Mouse (Mus musculus): ENCODE results near the gene Usp44. TPM values are rescaled to one million over a fixed set of nuclear protein-coding genes. Genes with fewer than 3 reads are reported as not detected.
"Not testable (repeated sequence)": the region's sequence is repeated elsewhere in the genome, so short reads cannot be mapped to it uniquely, and the experiment has no call there.

The Usp44 gene
- under 1 TPM; 0.22 to 0.46 TPM for total RNA-seq (2021)
- long read RNA-seq, experiment 1 = 0 reads
- long read RNA-seq, experiment 2 = 0 reads

DNA sequence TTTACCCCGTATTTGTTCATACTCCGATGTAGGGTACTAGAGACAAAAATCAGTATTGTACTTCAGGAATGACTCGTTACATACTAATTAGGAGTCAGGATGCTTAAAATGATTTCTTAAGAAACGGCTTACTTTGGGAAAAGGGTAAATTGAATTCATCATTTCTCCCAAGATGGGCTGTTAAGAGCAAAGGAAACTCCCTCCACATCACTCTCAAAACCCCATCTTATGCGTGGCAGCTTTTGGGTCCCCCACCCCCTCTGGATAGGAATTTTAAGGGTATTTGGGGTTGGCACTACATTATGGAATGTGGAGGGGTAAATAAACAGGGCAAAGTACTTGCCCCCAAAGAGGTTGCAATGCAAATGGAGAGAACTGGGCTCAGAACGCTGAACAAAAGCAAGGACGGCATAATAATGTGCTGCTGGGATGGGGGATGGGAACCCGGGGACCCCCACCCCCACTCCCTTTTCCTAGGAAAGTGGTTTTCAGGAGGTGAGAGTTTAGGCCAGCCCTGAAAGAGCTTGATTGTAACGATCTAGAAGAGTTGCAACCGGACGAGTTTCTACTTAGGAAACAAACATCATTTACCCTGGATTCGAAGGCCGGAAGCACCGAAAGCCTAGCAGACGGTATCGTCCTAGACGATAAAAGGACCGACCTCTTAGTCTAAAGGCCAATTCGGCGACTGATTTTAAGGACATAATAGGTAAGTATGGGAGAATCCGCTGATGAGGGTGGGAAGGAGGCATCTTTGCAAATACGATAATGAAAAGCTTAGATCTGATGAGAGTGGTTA, at the start of gene Usp44:
Usp44 (plus strand) TSS at position 625 of the 799 bp plus-strand sequence.
- no peak for DNase-seq
- intact Hi-C loops (cut with DNase I) = no loop called here

DNA sequence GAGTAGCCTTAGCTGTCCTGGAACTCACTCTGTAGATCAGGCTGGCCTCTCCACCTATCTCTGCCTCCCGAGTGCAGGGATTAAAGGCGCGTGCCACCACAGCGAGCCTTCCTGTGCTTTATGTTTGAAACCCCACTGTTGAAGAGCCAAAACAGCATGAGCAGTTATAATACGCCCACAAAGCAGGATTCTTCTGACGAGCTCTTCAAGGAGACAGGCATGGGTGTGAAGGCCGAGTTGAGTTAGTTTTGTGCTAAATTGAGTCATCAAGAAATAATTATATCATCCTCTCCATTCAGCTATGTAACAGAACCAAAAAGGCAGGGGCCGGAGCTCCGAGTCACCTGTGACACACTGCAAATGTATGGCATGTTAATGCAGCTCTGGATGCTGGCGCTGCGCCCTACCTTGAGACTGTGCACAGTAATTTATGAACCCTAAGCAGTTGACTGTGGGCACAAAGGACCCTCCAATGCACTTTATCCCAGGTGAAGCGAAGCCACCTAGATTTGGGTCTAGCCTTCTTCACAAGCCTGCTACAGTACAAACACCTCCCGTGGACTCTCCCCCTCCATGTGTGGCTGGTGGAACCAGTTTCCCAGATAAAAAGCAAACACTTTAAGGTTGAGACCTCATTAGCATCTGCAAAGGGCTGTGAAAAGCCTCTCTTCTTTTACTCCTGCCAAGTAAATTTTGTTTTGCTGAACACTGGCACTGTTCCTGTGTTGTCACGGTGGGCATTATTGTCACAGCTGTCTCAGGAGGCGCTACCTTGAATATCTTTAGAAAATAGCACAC, 47.9 kb upstream of the Usp44 start:
- intact Hi-C loops (cut with DNase I) = no loop called here
- no peak for DNase-seq

DNA sequence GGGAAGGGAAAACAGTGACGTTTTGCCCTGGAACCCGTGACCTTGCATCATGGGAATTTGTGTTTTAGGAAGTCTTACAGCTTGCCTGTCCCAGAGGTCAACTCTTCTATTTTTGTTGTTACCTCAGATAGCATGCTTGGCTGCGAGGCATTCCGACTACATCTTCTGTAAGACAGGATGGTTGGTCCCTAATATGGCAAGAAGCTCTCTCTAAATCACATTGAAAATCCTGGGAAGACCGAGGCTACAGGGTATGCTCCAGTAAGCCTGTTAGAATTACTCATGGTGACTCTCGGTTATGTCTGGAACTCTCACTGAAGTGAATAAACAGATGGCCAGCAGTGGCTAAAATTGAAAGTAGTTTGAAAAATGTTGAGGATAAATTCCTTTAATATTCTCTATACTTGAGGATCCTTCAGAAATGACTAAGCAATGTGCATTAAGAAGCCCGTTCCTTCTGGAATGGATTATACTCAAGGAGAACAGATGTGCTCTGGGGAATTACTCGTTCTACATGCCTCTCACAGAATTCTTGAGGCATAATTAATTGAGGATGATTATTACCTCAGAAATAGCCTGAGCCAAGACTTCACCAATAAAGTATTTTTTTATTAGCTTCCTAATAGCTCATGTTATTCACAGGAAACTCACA, 31.5 kb upstream of the Usp44 start:
- DNase-seq = no peak
- intact Hi-C loops (cut with DNase I) = no loop called here

DNA sequence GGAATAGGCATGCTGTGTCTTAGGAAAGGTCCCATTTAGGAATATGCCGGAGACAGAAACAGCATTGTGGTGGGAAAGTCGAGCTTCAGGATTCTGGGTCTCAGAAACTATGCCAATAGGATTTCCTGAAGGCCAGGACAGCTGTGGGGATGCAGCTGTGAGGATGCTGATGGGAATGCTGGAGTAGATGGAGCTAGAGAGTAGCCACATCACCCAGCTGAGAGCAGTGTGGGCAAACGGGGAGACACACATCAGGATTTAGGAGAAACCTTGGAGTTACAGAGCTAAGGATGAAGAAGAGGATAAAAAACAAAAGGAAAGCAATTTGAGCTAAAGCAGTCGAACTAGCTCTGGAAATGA, 31.0 kb upstream of the Usp44 start:
- intact Hi-C loops (cut with DNase I) = no loop called here

DNA sequence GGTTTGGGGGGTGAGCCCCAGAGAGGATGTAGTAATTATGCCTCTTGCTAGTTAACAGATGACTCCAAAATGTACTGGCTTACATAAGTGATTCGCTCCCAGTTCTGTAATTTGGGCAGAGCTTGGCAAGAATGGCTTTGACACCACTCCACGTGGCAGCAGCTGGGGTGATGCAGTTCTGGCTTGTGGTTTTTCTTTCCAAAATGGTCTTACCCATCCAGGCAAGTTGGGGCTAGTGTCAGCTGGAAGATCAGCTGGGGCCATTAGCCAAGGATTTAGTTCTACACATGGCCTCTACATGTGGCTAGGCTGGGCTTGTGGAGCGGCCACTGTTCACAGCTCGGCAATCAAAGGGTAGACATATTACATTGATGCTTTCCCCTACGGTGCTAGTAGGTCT, 30.5 kb upstream of the Usp44 start:
- DNase-seq = peak; percentile 48 to 49

More for the DNA sequence above, 31.0 kb upstream of the Usp44 start:
- DNase-seq = no peak

DNA sequence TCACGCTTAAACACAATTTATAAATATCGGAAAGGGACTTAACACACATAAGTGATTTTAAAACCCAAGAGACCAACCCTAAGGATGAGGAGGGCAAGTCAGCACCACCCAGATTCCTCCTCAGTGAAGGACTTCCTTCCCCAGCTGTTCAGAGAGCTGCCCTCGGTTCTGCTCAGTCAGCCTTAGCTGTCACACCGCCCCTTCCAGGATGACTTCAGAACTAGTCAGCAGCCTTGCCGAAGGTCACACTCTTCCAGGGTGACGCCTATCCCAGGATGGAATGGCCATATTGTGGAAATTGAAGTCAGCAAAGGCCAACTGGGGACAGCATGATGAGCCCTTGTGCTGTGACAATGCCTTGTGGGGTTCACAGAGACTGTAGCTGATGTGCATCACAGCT, 28.2 kb upstream of the Usp44 start:
- DNase-seq = peak in 1 of 2 experiments; percentile 10

More for the DNA sequence above, 30.5 kb upstream of the Usp44 start:
- intact Hi-C loops (cut with DNase I) = no loop called here

DNA sequence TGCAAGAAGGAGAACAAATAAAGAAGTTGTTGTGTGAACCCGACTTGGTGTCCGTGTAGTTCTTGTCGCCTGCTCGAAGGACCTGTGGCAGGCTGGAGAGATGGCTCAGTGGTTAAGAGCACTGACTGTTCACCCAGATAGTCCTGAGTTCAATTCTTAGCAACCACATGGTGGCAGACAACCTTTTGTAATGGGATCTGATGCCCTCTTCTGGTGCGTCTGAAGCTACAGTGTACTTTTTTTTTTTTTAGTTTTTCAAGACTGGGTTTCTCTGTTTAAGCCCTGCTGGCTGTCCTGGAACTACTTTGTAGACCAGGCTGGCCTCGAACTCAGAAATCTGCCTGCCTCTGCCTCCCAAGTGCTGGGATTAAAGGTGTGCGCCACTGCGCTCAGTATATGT, 21.9 kb upstream of the Usp44 start:
- intact Hi-C loops (cut with DNase I); DNase-seq: not testable (repeated sequence)

More for the DNA sequence above, 28.2 kb upstream of the Usp44 start:
- intact Hi-C loops (cut with DNase I) = no loop called here

DNA sequence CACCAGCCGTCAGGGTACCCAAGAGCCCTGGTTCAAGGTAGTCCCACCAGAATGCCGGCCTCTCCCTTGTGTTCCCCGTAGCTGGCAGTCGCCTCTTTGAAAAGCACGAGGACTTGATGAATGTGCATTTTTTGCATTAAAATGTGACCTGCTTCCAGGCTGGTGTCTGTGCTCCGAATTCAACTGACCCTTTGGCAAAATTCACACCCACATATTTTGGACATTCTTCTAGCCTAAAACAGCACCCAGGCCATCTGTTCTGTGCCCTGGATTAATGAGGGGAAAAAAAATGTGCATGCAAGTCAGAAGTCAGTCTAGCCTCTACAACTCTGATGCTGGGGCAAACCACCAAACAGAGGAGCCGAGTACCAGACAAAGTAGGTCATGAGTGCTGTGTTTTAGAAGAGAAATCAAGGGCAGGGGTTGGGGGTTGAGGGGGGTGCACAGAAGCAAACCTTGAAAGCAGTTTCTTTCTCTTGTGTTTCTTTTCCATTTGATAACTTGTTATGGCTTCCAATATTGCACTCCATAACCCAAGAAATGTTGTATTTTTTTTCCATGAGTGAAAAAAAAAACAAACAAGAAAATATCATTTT, 20.7 kb upstream of the Usp44 start:
- intact Hi-C loops (cut with DNase I) = no loop called here
- no peak for DNase-seq

DNA sequence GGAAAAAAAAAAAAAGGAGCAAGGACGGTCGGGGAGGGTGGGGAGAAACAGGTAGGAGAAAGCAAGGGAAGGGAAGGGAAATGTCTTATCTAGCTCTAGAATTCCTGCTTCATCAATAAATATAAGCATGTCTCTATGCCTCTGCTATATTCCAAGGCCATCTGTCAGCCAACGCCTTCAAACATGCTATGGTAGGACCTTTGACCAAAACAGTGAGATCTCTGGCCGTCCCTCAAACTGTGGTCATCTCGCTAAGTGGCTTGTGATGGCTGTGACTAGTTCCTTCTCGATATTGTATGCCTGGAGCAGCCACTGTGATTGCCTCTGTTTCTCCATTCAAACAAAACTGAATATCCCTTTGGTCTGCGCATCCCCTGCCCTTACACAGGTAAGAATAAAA, 19.3 kb upstream of the Usp44 start:
- intact Hi-C loops (cut with DNase I) = loop anchor here (2.0 kb wide), 1 partner anchor 217 kb away; no protein-coding TSS in a partner anchor
- no peak for DNase-seq

DNA sequence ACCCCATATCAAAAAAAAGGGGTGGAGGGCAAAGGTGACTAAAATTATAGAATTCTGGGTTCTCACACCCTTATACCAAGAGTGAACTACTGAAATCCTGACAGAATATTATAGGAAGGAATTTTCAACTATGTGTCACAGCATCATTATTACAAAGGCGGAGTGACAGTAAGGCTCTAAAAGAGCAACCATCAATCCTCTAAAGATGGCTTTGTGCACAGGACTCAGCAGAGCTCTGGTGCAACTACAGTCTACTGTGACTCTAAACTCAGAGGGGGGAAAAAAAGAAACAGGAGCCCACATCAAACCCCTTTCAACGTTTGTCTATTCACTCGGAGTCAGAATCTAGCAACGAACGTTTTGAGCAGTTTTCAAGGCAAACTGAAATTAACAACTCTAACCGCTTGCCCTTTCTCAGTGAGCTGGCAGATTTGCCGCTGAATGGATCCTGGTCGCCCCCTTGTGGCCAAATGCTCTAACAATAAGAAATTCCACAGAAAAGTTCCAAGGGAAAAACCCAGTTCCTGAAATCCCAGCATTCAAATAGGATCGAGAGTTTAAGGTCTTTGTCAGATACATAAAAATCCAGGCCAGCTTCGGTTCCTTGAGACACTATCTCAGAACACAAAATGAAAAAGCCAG, 18.5 kb upstream of the Usp44 start:
- intact Hi-C loops (cut with DNase I) = loop anchor here (2.0 kb wide), 1 partner anchor 218 kb away; no protein-coding TSS in a partner anchor
- peak; percentile 58 to 72 for DNase-seq

DNA sequence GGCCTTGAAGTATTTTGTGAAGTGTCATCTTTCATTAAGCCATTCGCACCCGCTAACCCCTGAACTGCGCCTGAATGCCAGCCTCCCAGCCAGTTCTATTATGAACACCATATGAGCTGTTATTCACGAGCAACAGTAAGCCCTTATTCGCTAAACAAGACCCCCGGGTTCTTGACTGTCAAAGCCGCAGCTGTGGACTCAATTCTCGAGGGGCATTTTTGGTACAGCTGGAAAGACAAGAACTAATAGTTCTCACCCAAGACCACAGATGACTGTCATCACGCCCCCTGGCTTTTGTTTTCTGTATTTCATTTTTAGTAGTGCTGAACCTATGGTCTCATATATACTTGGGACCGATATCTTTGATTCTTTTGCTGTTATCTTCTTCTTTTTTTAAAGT, 17.6 kb upstream of the Usp44 start:
- intact Hi-C loops (cut with DNase I) = loop anchor here (2.0 kb wide), 1 partner anchor 219 kb away; no protein-coding TSS in a partner anchor
- DNase-seq = no peak

DNA sequence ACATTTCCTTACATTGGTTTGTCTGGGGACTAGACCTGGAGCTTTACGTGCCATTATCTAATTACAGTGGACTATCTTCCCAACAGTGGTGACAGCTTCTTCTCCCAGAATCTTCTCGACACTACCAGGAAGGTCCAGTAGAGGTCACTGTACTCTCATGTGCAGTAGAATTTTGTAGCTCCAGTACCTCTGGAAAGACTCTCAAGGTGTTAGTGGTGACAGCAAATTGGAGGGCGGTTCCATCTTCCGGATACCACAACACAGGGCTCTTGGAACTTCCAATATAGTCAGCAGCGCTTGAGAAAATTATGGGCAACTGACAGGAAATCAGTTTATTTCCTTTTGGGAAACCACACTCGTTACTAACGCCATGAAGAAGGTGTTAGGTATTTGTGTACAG, 12.7 kb upstream of the Usp44 start:
- peak in 1 of 2 experiments; percentile 45 for DNase-seq
- intact Hi-C loops (cut with DNase I) = loop anchor here (5.0 kb wide), 1 partner anchor 299 kb away; no protein-coding TSS in a partner anchor

DNA sequence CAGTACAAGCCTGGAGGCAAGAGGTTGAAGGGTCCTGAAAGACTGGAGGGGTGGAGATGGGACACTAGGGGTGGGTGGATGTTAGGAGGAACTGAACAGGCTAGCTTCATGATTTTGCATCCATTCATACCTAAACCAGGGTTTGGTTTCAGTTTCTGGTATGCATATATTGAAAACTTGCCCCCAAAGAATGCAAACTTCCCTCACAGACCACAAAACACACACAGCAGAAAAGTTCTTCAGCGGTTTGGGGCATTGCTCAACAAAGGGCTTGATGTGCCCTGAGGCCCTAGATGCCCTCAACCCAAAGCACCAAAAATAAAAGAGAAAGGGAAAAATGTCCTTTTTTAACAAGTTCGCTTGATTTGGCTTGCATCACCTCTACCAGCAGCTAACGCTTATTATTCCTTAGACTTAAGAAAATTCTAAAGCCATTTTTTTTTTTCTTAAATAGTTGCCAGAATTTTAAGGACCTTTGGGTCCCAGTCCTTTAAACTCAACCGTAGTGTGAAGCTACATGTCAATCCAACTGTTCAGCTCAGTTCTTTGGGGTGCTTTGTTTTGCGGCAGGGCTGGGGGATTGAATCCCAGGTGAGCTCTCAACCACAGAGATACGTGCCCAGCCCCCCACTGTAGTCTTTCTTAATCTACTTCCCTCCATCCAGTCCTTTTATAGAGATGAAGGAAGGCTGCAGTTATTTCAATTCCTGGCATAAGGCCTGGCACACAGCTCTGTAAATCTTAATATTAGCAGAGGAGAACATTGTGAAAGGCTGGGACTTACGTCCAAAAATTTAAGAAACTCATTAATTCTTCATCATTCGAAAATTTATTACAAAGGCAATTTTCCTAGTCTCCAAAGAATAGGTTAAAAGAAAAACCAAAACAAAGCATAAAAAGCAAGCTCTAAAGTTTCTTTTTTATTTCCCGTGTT, 1.2 kb upstream of the Usp44 start:
- no peak for DNase-seq
- intact Hi-C loops (cut with DNase I) = no loop called here

DNA sequence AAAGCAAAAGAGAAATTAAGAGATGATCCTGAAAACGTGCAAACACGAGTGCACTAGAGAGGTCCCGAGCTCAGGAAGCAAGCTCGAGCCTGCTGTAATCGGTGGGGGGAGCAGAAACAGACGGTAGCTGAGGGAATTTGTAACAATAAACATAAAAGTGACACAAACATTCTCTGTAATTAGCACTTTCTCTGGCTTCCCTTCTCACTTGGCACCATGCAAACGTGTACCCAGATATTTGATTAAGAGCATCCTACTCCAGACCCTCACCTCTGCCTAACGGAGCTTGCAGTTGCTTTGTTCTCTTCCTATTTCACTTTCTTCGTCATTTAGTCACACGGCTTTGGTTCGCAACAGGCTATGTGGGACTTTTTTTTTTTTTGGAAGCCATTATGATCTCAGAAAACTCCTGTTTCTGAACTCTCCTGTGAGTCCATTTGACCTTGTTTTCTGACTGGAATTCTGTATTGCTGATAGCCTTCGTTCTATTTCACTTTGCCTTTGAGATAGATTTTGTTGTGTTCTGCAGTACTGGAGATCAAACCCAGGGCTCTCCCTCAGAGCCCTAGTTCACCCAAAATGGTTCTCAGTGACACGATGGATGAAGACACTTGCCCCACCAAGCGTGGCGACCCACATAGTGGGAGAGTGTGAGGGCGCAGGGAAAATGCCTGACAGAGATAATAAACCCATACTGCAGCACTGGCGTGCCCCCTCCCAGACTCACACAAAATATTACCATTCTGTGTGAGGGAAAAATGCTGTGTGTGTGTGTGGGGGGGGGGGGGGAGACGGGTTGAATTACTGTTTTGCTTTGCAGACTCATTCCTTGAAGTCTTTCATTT, 597 bp downstream of the Usp44 start:
- intact Hi-C loops (cut with DNase I) = no loop called here
- DNase-seq = no peak

DNA sequence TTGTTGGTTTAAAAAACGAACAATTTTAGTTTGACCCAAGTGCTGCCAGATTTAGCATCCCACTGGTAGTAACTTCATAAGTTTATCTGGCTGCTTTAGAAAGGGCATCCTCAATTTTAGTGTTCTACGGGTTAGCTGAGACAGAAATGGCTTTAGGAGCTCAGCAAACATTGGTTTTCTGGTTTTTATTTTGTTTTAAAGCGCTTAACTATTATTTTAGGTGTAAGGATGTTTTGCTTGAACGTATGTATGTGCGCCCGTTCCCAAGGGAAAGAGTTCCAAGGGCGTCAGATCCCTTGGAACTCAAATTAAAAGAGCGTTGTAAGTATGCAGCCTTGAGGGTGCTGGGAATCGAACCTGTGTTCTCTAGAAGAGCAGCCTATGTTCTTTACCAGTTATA, 1.5 kb downstream of the Usp44 start:
- intact Hi-C loops (cut with DNase I) = no loop called here
- DNase-seq = no peak

DNA sequence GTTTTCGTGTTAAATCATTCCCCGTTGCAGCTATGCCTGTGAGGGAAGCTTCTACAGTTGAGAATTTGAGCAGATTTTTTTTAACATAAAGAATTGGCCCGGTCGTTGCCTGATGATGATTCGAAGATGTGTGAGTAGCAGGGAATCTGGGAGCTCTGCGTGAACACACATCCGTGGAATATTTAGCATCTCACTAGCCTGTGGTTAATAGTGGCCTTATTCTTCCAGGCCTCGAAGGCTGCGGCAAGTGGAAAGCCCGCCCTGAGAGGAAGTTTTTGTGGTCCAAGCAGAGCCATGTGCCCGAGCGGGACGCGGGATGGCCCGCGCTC, 2.0 kb downstream of the Usp44 start:
- no peak for DNase-seq
- intact Hi-C loops (cut with DNase I) = no loop called here

DNA sequence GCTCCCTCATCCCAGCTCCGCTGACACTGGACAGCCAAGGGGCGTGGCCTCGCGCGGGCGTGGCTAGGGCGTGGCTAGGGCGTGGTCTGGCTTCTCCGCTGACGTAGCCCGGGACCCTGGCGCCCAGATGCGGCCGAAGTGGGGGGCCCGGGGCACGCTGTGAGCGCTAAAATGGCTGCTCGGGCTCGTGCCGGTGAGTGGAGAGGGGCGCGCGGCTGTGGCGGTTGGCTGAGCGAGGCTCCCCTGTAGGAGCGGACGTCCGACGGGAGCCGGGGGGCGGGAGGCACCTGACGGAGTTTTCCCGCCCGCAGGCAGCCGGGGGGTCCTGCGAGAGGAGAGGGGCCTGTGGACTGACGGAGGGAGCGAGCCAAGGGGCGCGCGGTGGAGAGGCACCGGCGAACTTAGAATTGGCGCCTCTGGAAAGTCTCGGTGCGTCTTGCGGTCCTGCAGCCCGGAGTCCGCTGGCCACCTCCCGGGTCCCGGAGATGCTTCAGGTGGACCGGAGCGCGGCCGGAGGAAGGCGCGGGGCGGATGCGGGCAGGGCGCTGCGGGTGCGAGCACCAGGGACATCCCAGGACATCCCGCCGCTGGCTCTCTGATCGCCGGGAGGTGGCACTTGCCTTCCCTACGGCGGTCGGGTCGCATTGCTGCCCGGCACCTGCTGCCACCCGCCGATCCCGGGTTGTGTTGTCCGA, 2.5 kb downstream of the Usp44 start:
- intact Hi-C loops (cut with DNase I) = no loop called here
- DNase-seq = peak; percentile 41 to 50

DNA sequence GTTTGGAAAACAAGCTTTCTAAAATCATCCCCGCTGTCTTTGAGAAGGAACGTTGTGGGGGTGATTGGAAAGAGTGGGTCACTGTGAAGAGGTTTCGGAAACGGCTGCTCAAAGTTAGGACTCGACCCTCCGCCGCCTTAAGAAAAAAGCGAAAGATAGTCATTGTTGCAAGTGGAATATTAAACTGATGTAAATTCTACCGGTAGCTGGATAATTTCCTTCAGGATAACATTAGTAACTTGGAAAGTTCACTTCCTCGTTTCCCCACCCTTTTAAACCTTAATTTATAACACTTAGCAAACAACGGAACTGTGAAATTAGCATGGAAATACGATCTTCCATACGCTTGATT, 3.0 kb downstream of the Usp44 start:
- DNase-seq = no peak
- intact Hi-C loops (cut with DNase I) = no loop called here

All from gastrocnemius, postnatal 36 days (tissue).